Mouse (Mus musculus) right cerebral cortex, adult 18-20 months (tissue): Measurements from ENCODE around the gene Vmac.

Experiments
- DNase-seq: peaks from one replicate; pipeline ENCODE4 v3.0.0; 2022; ENCODE audit warnings: mixed read lengths

Vmac gene

GRCm38 (mm10) chr17:56717363-56718058 is at the start of gene Vmac, which contains the start of gene Ndufa11:
TSS of gene Vmac (minus strand) at chr17:56718022.
TSS of gene Ndufa11 (plus strand) at chr17:56717767.
- DNase-seq, result peak; percentile 93

DNA sequence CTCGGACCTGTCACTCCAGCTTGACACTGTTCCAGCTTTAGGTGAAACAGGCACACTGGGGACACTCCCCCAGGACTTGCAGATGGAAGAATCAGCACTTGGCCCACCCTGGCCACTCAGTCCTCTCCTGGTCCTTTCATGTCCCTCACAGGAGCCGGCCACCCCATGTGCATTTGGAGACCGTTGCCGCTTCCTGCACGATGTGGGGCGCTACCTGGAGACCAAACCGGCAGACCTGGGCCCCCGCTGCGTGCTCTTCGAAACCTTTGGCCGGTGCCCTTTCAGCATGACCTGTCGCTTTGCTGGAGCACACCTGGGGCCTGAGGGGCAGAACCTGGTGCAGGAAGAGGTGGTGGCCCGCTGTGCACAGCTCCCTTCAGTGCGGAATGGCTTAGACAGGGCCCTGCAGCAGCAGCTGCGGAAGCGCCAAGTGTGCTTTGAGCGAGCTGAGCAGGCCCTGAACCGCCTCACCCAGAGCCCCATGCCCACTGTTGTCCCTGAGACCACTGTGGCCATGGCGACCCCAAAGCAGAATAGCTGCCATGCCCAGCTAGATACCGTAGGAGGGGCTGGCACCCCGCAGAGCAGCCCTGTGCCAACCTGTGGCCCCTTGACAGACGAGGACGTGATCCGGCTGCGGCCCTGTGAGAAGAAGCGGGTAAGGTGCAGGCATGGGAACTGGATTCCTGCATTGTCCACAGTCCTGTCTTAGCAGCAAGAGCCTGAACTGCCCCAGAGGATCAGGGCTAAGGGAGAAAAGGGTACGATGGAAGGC is 49.0 kb upstream of the Vmac start:
- DNase-seq, result no peak

DNA sequence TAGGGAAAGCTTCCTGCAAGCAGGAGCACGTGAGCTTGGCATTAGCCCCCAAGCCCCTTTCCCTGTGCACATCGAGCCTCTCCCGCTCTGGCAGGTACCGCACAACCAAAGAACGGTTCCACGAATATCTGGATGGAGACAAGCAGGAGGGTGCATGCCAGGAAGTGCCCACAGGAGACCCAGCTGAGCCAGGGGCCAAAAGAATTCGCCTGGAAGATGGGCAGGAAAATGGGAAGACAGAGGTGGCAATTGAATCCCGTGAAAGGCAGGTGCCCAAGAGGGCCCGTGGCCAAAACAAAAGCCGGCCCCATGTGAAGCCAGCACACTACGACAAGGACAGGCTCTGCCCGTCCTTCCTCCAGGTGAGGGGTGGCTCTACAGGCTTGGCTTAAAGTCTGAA is 47.6 kb upstream of the Vmac start:
- no peak for DNase-seq

- peak; percentile 90 for DNase-seq
Observed at GRCm38 (mm10) chr17:56764474-56765354, 46.9 kb upstream of the Vmac start, which contains the start of gene Dus3l. TSS of gene Dus3l (plus strand) at chr17:56764757.

DNA sequence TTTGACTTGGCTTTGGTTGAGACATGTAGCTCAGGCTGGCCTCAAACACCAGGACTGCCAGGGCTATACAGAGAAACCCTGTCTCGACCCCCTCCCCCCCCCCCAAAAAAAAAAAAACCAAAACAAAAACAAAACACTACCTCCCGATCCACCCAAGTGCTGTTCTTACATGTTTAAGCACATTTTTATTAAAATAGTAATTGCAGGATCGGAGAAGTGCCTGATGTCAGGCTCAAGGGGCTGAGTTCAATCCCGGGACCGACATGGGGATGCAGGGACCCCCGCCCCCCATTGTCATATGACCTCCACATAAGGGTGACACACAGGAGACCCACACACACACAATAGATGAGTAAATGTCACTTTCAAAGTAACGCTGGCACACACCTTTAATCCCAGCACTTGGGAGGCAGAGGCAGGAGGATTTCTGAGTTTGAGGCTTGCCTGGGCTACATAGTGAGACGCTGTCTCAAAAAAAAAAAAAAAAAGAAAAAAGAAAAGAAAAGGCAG is 46.0 kb upstream of the Vmac start:
- no peak for DNase-seq

DNA sequence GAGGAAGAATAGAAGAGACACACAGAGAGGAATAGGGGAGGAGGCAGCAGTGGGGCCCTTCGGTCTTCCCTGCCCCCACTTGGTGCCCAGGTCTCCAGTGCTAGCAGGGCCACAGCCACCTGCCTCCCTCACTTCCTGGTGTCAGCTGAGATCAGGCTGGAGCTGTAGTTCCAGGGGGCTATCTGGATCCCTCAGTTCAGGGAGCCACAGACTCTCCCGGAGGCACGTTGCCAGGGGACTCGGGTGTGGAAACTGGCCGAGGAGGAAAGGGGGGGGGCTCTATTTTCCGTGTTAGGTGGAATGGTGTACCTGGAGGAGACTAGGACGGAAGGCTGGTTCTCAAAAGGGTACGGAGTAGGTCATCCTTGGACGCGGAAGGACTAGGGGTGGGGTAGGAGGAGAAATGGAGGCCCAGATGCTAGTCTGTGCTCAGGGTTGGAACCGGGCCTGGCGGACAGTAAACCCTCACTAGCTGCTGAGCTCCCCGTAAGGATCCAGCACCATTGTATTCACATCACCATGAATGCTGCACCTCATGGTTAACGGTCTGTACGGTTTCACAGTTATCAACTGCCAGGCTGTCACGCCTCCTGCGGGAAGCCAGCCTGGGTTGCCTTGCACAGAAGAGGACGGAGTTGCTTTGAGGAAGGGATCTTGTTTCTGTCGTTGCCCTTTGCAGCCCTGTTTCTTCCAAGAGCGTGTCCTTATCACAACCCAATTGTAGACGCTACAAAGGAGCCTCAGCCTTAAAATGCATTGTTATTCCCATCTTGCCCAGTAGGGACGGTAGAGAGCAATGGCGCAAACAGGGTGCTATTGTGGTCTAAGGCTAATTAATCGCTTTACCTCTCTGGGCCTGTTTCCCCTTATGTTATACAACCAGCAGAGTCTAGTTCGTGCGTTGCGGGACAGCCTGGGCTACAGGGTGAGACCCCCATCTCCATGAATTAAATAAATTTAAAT is 45.2 kb upstream of the Vmac start:
- DNase-seq, result peak; percentile 51

DNA sequence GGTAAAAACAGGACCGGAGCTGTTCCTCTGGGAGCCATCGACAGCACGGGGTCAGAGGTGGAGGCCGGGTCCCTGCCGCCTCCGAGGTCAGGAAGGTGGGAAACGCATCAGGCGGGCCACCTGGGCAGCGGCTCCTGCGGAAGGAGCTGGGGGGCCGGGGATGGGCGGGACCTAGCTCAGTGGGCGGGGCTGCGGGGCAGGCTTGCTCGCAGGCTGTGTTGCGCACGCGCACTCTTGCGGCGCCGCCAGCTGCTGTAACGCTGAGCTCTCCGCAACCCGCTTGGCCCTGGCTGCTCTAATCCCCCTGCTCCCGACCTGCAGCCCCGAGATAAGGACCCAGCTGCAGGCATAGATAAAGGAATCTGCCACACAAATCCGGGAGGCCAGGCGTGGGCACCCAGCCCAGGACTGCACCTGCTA is 44.2 kb upstream of the Vmac start:
- DNase-seq, result peak; percentile 89

- no peak for DNase-seq
Observed at GRCm38 (mm10) chr17:56761077-56761476, 43.3 kb upstream of the Vmac start.

GRCm38 (mm10) chr17:56759261-56759660 is 41.4 kb upstream of the Vmac start:
- no peak for DNase-seq

DNA sequence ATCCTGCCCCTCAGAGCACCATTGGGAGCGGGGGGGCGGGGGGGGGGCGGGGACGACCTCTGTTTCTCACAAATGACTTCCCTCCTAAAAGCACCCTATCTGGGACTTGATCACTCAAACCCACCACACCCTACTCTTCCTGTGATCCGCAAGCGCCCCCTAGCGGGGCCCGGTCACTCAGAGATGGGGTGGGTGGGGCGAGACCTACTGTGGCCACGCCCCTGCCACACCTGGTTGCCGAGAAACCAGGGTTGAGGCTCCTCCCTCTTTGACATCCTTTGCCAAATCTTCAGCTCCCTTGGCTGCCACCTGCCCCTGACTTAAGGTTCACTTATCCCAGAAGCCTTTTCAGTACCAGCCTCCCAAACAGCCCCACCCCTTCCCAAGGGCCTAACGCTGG is 40.3 kb upstream of the Vmac start:
- peak; percentile 56 for DNase-seq

GRCm38 (mm10) chr17:56757416-56758123 is 39.7 kb upstream of the Vmac start, which contains the start of gene Nrtn:
TSS of gene Nrtn (minus strand) at chr17:56757530.
- DNase-seq, result peak; percentile 67

- DNase-seq, result no peak
Observed at GRCm38 (mm10) chr17:56756703-56757399, 39.0 kb upstream of the Vmac start.

GRCm38 (mm10) chr17:56754271-56755185 is 36.7 kb upstream of the Vmac start:
- no peak for DNase-seq

GRCm38 (mm10) chr17:56753452-56753851 is 35.6 kb upstream of the Vmac start:
- no peak for DNase-seq

GRCm38 (mm10) chr17:56751404-56752072 is 33.7 kb upstream of the Vmac start:
- DNase-seq, result peak; percentile 26

DNA sequence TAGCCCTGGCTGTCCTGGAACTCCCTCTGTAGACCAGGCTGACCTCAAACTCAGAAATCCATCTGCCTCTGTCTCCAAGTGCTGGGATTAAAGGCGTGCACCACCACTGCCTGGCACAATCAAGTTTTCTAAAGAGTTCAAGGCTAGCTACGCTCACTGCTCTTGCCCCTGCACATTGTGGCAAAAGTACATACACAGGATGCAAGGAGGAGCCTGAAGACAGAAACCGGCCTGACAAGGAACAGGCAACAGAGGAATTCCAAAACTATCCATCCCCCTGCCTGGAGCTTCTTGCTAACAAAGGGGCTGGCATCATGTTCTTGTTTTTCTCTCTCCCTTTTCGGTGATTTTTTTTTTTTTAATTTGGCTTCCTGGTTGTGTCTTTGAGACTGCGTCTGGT is 26.4 kb upstream of the Vmac start:
- no peak for DNase-seq

DNA sequence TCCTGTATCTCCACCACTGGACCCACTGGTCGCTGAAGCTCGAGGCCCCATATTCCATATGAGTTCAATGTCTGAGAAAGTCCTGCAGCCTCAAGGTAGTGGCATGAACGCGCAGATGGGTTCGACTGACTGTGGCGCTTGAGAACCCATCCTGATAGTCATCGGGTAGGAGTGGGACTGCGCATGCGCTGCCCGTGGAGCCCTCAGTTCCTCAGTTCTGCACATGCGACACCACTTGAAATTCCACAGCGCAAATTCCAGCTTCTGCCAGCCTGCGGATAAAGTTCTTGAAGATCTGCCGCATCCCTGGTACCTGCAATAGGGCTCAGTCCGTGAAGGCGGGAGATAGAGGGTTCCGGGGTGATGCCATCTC is 23.0 kb upstream of the Vmac start:
- no peak for DNase-seq

GRCm38 (mm10) chr17:56740118-56740787 is 22.4 kb upstream of the Vmac start:
- no peak for DNase-seq
